Mouse (Mus musculus): ENCODE measurements around the gene Lamp5.
A peak's percentile ranks its signal among the peaks of the same experiment; 100 is the strongest.

Gene Lamp5

DNA sequence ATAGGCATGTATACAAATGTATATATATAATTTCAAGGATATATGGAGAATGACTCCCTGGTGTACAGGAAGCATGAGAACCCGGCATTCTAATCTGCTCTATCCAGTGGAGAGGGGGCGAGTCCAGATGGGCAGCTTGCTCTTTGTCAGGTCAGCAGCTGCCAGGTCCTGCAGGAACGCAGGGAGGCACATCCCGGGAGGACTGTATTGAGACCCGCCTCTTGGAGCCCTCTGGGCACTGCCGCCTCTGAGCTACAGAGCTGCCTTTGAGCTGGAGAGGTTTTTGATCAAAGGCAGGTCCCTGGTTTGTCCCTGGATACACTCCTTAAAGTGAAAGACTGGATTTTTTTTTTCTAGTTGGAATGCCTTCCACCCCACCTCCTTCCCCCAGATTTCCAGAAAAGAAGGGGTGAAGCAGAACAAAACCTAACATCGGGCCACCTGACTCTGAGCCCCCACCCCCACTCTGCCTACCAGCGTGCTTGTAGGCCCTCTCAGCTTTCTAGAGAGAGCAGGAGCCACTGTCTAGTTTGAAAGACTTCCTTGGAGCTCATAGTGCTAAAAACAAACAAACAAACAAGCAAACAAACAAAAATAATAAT is at the start of gene Lamp5:
Lamp5 (plus strand) TSS at position 552 of the 602 bp plus-strand sequence.
- no peak for DNase-seq

DNA sequence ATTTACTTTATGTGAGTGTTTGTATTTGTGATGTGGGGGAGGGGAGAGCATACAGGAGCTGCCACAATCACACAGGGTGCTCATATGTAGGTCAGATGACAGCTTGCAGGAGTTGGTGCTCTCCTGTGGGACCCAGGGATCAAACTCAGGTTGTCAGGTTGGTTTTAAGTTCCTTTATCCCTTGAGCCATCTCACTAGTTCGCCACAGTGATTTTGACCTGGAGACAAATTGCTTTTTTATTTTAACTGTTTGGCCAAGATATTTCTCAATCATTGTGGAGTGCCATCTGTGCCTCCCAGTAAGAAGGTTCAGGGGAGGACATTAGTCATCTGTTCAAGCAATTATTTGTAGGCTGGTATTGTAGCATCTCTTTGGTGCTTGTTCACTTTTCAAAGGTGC is 48.2 kb upstream of the Lamp5 start:
- peak; percentile 50 for DNase-seq

- no peak for DNase-seq
Observed at GRCm38 (mm10) chr2:136006280-136006679, 45.8 kb upstream of the Lamp5 start.

GRCm38 (mm10) chr2:136012759-136013158 is 39.3 kb upstream of the Lamp5 start:
- DNase-seq = no peak

DNA sequence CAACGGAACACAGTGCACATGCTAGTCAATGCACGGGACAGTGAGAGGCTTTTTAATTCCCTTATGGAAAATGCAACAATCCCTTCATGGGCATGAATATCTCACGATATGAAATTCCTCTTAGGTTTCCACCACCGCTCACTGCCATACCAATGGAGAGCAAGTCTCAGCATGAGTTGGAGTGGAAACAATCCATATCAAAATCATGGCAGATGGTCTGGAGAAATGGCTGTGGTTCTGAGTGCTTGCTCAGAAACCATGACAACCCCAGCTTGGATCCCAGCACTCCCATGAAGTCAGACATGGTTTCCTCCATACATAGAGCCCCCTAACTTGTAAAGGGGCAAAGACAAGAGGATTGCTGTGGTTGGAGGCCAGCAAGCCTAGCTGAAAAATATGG is 3.6 kb upstream of the Lamp5 start:
- peak; percentile 32 for DNase-seq

DNA sequence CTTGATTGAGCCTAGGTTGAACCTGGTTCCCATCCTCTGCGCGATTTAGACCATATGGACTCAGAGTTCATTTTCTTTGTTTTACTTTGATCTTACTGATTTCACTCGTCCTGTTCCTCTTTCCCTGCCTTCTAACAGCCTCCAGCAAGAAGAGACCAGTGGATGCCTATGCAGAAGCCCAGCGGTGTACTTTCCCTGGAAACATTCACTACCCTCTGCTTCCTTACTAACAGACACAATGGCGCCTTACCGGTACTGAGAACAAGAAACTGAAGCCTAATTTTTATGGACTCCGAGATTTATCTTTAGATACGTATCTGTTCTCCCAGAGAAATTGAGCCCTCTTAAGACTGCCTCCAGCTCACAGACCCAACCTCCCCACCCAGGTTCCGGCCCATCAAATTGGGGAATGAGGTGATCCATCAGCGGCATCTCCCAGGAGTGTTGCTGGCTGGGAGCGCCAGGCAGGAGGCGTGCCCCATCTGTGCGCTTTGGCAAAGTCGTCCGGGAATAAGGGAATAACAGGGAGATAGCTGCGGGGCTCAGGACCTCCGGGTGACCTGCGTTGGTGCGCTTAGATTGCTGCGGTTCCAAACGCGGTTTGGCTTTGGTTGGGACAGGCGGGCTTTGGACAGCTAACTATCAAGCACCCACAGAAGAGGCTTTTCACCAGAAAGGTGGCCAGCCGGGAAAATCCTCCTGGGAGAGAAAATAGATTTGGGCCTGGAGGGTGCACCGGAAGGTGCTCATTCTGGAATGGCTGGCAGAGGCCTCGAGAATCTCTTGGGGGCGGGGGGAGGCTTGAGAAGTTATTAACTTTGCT is 1.0 kb upstream of the Lamp5 start:
- peak; percentile 39 for DNase-seq

DNA sequence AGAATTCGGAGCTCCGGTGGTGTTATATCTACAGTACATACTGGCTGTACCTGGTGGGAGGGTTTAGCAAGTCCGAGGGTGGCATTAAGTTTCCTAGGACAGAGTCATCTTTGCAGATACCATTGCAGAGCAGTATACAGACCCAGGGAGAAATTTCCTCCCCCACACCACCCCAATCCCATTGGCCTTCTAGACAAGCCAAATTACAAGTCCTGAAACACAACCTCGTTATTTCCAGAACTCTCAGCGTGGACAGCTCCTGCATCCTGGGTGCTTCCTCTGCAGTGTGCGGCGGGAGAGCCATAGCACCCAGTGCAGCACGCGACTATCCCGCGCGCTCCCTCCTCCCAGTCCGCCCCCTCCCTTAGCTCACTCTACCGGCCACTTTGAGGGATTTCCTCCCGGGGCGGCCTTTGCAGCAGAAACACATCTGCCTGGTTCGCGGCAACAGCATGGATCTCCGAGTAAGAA is 5.9 kb downstream of the Lamp5 start:
- no peak for DNase-seq

GRCm38 (mm10) chr2:136058398-136058797 is 6.4 kb downstream of the Lamp5 start:
- DNase-seq = no peak

GRCm38 (mm10) chr2:136059029-136059669 is 7.1 kb downstream of the Lamp5 start:
- DNase-seq = no peak

DNA sequence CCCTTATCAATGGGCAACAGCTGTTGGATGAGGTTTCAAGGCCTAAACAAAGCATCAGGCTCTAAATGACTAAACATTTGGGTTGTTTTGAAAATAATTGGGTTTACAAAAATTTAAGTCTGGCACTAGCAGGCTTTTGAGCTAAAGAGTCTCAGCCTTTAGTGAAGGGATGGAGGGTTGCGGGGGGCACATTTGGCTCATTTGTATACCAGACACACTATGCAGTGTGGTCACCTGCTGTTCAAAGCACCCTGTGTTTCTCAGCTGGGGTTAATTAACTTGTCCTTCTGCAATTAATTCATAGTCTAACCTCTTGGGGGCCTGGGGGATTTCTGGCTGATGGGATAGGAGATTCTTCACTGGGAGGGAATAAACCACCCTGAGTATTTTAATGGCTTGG is 12.3 kb downstream of the Lamp5 start:
- no peak for DNase-seq

DNA sequence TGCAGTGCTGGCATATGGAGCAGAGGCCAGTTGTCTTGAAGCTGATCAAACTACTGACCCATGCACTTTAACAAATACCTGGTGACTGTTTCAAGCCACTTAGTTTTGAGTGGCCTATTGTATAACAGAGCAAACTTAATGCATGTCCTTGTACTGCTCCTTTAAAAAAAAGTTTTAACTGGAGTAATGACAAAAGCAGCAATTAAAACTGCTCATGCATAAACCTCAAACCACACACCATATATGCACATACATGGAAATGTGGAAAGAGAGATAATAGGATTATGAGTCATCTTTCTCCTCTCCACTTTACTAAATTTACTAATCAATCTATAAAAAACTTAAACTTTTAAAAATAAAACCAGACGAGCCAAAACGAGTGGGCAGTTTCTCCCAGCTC is 43.9 kb downstream of the Lamp5 start:
- no peak for DNase-seq

DNA sequence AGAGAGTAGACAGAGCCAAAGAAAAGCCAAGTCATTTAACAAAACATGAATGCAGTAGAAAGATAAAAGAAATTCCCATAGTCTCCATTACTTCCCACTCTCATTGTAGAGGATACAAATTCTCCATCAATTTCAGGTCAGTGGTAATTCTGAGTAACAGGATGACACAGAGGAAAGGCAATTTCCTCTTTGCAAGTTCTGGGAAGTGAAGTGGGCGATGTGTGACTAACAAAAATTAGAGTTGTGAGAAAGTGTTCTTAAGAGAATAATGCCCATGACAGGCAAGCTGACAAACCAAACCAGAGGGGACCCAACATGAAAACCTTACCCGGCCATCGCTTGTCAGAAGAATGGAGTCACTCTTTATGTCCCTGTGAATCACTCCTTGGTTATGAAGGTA is 45.1 kb downstream of the Lamp5 start:
- DNase-seq = no peak

GRCm38 (mm10) chr2:136107597-136107996 is 55.6 kb downstream of the Lamp5 start:
- DNase-seq = no peak

GRCm38 (mm10) chr2:136108124-136109037 is 56.3 kb downstream of the Lamp5 start:
- DNase-seq = no peak

DNA sequence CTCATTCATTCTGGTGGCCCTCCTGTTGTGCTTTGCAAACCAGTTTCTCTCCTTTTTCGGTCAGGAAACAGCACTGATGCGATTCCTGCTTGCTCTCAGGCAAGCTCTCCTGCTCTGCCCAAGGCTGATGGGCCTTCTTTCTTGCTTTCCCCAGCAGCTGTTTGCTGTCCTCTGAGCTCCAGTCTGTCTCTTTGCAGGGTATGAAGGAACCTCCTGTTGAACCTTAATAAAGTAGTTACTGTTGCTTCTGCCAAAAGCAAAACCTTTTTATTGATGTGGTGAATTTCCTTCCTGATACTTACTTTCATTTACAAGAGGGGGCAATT is 57.0 kb downstream of the Lamp5 start:
- no peak for DNase-seq

- DNase-seq = no peak
Observed at GRCm38 (mm10) chr2:136113374-136113773, 61.3 kb downstream of the Lamp5 start.

DNA sequence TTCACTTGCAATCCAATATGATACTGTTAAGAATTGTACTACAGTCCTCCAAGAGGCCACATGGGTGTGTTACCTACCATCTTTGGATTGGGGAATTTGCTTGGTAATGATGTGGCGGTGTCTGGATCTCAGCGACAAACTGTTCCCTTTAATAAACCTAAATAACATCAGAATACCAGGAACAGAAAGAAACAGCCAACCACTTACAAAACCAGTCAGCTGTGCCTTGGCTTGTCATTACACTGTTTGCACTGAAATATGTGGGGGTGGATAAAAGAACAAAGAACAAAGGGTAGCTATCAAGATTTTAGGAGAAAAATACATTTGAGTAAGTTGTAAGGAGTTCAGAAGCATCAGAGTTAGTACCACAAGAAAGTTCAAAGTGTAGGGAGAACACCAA is 66.0 kb downstream of the Lamp5 start:
- no peak for DNase-seq
